Mouse (Mus musculus) limb, embryonic 12.5 days (tissue): Measurements from ENCODE around the gene Wfdc16. TPM values are rescaled to one million over a fixed set of nuclear protein-coding genes. Genes with fewer than 3 reads are reported as not detected.
"Not testable (repeated sequence)": the region's sequence is repeated elsewhere in the genome, so short reads cannot be mapped to it uniquely, and the experiment has no call there.

Experiments
- ATAC-seq: fragments of 200-750 bp; cut with Nextera tagmentation; 2 replicates; pipeline ENCODE4 v1.8.0; 2017; ENCODE audit warnings: low read depth, moderate TSS enrichment; ENCODE audit not compliant: insufficient number of reproducible peaks, insufficient read depth, low FRiP score, low TSS enrichment
- H3K27ac ChIP-seq: fragments of 300-500 bp; sonication (generic); 2 replicates; pipeline ENCODE4 v1.5.1; 2016; ENCODE audit warnings: mild to moderate bottlenecking, moderate library complexity
- H3K27me3 ChIP-seq: fragments of 300-500 bp; sonication (generic); 2 replicates; pipeline ENCODE4 v1.6.1; 2016; ENCODE audit warnings: mild to moderate bottlenecking, moderate library complexity
- H3K36me3 ChIP-seq: fragments of 300-500 bp; sonication (generic); 2 replicates; pipeline ENCODE4 v1.6.1; 2016; ENCODE audit warnings: mild to moderate bottlenecking, moderate library complexity
- H3K4me1 ChIP-seq: fragments of 300-500 bp; sonication (generic); replicated peaks from 2 replicates; pipeline ENCODE4 v1.6.1; 2016
- H3K4me2 ChIP-seq: fragments of 300-500 bp; sonication (generic); 2 replicates; pipeline ENCODE4 v1.6.1; 2016; ENCODE audit warnings: mild to moderate bottlenecking, moderate library complexity
- H3K4me3 ChIP-seq: fragments of 300-500 bp; sonication (generic); replicated peaks from 2 replicates; pipeline ENCODE4 v1.5.1; 2016; ENCODE audit warnings: mild to moderate bottlenecking
- H3K9ac ChIP-seq: fragments of 300-500 bp; sonication (generic); replicated peaks from 2 replicates; pipeline ENCODE4 v1.6.1; 2016; ENCODE audit warnings: mild to moderate bottlenecking, moderate library complexity
- H3K9me3 ChIP-seq: fragments of 300-500 bp; sonication (generic); 2 replicates; pipeline ENCODE4 v1.6.1; 2016; ENCODE audit warnings: mild to moderate bottlenecking, moderate library complexity
- WGBS: fragments of 180-500 bp; shearing (Covaris S2); methylation state at CpG from one replicate; pipeline ENCODE4 v1.1.7; 2016; 5-methylcytosine and 5-hydroxymethylcytosine counted together
- polyA plus RNA-seq: library from polyadenylated mRNA; unstranded; fragments of >200 nt; fragmentation: Nextera tagmentation; extraction: Ambion mirVana; gene quantifications from 2 replicates; pipeline ENCODE4 v1.2.1, GENCODE M21; 2016

Gene Wfdc16
- polyA plus RNA-seq, 1 experiment from 2014 or later, result not detected

DNA sequence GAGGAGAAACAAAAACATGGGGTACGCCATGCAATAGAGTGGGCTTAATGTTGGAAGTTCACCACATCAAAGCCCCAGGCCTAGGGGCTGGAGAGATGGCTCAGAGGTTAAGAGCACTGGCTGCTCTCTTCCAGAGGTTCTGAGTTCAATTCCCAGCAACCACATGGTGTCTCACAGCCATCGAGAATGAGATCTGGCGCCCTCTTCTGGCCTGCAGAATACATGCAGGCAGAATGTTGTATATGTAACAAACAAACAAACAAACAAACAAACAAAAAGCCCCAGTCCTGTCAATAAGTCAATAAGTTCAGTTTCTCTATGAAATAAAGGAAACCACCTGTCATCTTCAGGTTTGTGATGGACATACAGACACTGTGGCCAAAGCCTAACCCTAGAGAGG, 38.4 kb downstream of the Wfdc16 start:
- no peak overlapping the region for H3K9ac ChIP-seq
- H3K4me1 ChIP-seq, result no peaks in the 10 kb centered on the region
- no peaks in the 10 kb centered on the region; the same call in 1 of the 2 replicates for H3K27me3 ChIP-seq
- H3K4me2 ChIP-seq, result no peak overlapping the region
- H3K27ac ChIP-seq, result no peak overlapping the region
- H3K9me3 ChIP-seq, result peaks cover 11% of the 10 kb centered on the region
- no peaks in the 10 kb centered on the region for H3K36me3 ChIP-seq
- no peak for ATAC-seq
- H3K4me3 ChIP-seq, result no peak overlapping the region
- WGBS, result 65% methylated on average over 3 of the region's 3 CpGs

- H3K4me3 ChIP-seq, result no peak within 1 kb of the TSS
- H3K36me3 ChIP-seq, result no peaks in the 10 kb centered on the region
- no peaks in the 10 kb centered on the region for H3K9me3 ChIP-seq
- H3K4me2 ChIP-seq, result no peak within 1 kb of the TSS
- H3K27ac ChIP-seq, result no peak within 1 kb of the TSS
- H3K9ac ChIP-seq, result no peak within 1 kb of the TSS
- no peak for ATAC-seq
- WGBS, result 80% methylated on average over 4 of the region's 4 CpGs
- H3K4me1 ChIP-seq, result no peaks in the 10 kb centered on the region
- no peaks in the 10 kb centered on the region; the same call in 1 of the 2 replicates for H3K27me3 ChIP-seq
These were observed 45.1 kb downstream of the Wfdc16 start, which contains the start of gene Eppin for GRCm38 (mm10) chr2:164593494-164593893. TSS of gene Eppin (minus strand) at chr2:164593594.

DNA sequence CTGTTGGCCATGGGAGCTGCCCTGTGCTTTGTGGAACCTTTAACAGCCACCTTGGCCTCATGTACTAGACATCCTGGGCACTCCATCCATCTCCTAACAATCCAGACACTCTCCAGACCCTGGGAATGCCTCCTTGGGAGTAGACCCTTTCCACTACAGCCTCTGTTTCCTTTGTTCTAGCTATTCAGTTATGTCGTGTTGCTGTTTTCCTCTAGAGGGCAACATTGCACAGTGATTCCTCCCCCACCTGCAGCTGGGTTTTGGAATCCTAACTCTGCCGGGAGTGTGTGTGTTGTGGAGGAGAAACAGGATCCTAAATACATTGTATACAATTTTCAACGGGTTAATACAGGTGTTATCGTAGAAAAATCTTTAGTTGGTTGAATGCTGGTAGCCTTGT, 46.6 kb downstream of the Wfdc16 start:
- Histone ChIP-seq H3K9me3 (no peaks in the 10 kb centered on the region), H3K4me3 (no peak overlapping the region), H3K27ac (no peak overlapping the region), H3K9ac (no peak overlapping the region), H3K4me2 (no peak overlapping the region), H3K4me1 (no peaks in the 10 kb centered on the region), H3K36me3 (no peaks in the 10 kb centered on the region), H3K27me3 (no peaks in the 10 kb centered on the region)
- no peak for ATAC-seq
- WGBS, result 8% methylated on average over 4 of the region's 4 CpGs

GRCm38 (mm10) chr2:164585025-164585725, 53.4 kb downstream of the Wfdc16 start, which contains the start of gene Wfdc6a:
TSS of gene Wfdc6a (minus strand) at chr2:164585447.
- WGBS, result 69% methylated on average over 13 of the region's 13 CpGs

More at GRCm38 (mm10) chr2:164585025-164585725, 53.4 kb downstream of the Wfdc16 start, which contains the start of gene Wfdc6a:
- not testable (repeated sequence) for H3K4me2 ChIP-seq, H3K27ac ChIP-seq, H3K9me3 ChIP-seq, H3K4me3 ChIP-seq, H3K4me1 ChIP-seq, H3K27me3 ChIP-seq, H3K9ac ChIP-seq, H3K36me3 ChIP-seq, ATAC-seq

Other genes starting within 250 kb of the Wfdc16 start
- 1.2 and 2.5 TPM in 2 replicates for gene Slpi, start 249.7 kb downstream of the Wfdc16 start, polyA plus RNA-seq
- 0.40 and 0.55 TPM in 2 replicates for gene Rbpjl, start 235.7 kb downstream of the Wfdc16 start, polyA plus RNA-seq
- gene Matn4, start 233.6 kb downstream of the Wfdc16 start, polyA plus RNA-seq, result 50.5 and 78.0 TPM in 2 replicates
- gene Sdc4, start 194.9 kb downstream of the Wfdc16 start, polyA plus RNA-seq, result 34.3 and 36.5 TPM in 2 replicates
- gene Sys1, start 181.8 kb downstream of the Wfdc16 start, polyA plus RNA-seq, result 55.2 and 59.2 TPM in 2 replicates
- gene Gm20458, start 177.8 kb downstream of the Wfdc16 start, polyA plus RNA-seq, result 2.3 and 3.4 TPM in 2 replicates
- not detected in 2 replicates for gene Trp53tg5, start 165.1 kb downstream of the Wfdc16 start, polyA plus RNA-seq
- 1.2 and 1.7 TPM in 2 replicates for gene Dbndd2, start 152.7 kb downstream of the Wfdc16 start, polyA plus RNA-seq
- 24.9 and 32.7 TPM in 2 replicates for gene Pigt, start 141.3 kb downstream of the Wfdc16 start, polyA plus RNA-seq
- gene Wfdc2, start 76.4 kb downstream of the Wfdc16 start, polyA plus RNA-seq, result 36.2 and 39.6 TPM in 2 replicates
- not detected in 2 replicates for gene Spint3, start 65.3 kb downstream of the Wfdc16 start, polyA plus RNA-seq
- 0.28 TPM in 1 of 2 replicates, not detected in the other for gene Wfdc6a, start 53.3 kb downstream of the Wfdc16 start, polyA plus RNA-seq
- gene Eppin, start 45.2 kb downstream of the Wfdc16 start, polyA plus RNA-seq, result not detected in 2 replicates
- not detected in 2 replicates for gene Wfdc6b, start 25.3 kb downstream of the Wfdc16 start, polyA plus RNA-seq
- not detected in 2 replicates for gene Wfdc8, start 25.2 kb downstream of the Wfdc16 start, polyA plus RNA-seq
- not detected in 2 replicates for gene Wfdc10, start 17.2 kb upstream of the Wfdc16 start, polyA plus RNA-seq
- not detected in 2 replicates for gene Wfdc9, start 17.8 kb upstream of the Wfdc16 start, polyA plus RNA-seq
- not detected in 2 replicates for gene Wfdc11, start 35.3 kb upstream of the Wfdc16 start, polyA plus RNA-seq
- gene Wfdc13, start 46.3 kb upstream of the Wfdc16 start, polyA plus RNA-seq, result not detected in 2 replicates
- not detected in 2 replicates for gene Spint4, start 59.7 kb upstream of the Wfdc16 start, polyA plus RNA-seq
- not detected in 2 replicates for gene Spint5, start 76.5 kb upstream of the Wfdc16 start, polyA plus RNA-seq
- gene Wfdc3, start 107.1 kb upstream of the Wfdc16 start, polyA plus RNA-seq, result 0.61 and 0.91 TPM in 2 replicates
- 95.9 and 105 TPM in 2 replicates for gene Dnttip1, start 107.2 kb upstream of the Wfdc16 start, polyA plus RNA-seq
- 558 and 599 TPM in 2 replicates for gene Ube2c, start 131.1 kb upstream of the Wfdc16 start, polyA plus RNA-seq
- 73.9 and 74.6 TPM in 2 replicates for gene Tnnc2, start 141.2 kb upstream of the Wfdc16 start, polyA plus RNA-seq
- 19.0 and 19.2 TPM in 2 replicates for gene Snx21, start 147.0 kb upstream of the Wfdc16 start, polyA plus RNA-seq
- gene Acot8, start 166.1 kb upstream of the Wfdc16 start, polyA plus RNA-seq, result 13.8 and 14.0 TPM in 2 replicates
- 8.5 TPM in 2 replicates for gene Zswim3, start 166.3 kb upstream of the Wfdc16 start, polyA plus RNA-seq
- gene Zswim1, start 183.9 kb upstream of the Wfdc16 start, polyA plus RNA-seq, result 17.3 and 20.4 TPM in 2 replicates
- not detected in 2 replicates for gene Spata25, start 189.7 kb upstream of the Wfdc16 start, polyA plus RNA-seq
- 103 and 107 TPM in 2 replicates for gene Ctsa, start 194.1 kb upstream of the Wfdc16 start, polyA plus RNA-seq
- 6.3 and 6.8 TPM in 2 replicates for gene Neurl2, start 194.7 kb upstream of the Wfdc16 start, polyA plus RNA-seq
- 32.6 and 37.0 TPM in 2 replicates for gene Pltp, start 218.9 kb upstream of the Wfdc16 start, polyA plus RNA-seq
- 82.6 and 97.6 TPM in 2 replicates for gene Pcif1, start 240.5 kb upstream of the Wfdc16 start, polyA plus RNA-seq